Mouse (Mus musculus): ENCODE data around the gene Xpr1. TPM values are rescaled to one million over a fixed set of nuclear protein-coding genes. Genes with fewer than 3 reads are reported as not detected.

The Xpr1 gene
- polyA plus RNA-seq, 1 experiment from 2014 or later = 37.9 TPM

DNA sequence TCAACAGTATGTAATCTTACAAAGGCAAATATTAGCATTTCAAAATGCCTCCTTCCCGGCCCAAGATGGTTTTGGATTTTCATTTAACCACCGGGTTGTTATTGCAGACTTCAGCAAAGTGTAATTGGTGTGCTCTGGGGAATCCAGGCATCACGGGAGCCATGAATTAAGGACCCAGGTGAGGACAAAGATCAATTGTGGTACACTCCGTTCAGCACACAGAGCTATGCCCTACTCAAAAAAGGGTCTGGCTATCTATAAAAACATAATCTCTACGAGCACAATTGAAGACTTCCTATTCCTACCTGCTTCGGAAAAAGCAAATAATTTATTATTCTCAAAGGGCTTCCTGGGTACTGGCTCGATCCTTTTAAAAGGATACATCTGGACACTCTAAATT is 22.3 kb upstream of the Xpr1 start:
- no peaks in the 10 kb centered on the region for H3K27me3 ChIP-seq (replicated peaks; ENCODE audit: control insufficient read depth, insufficient read depth, low read length)
- H3K27ac ChIP-seq (ENCODE audit: low read depth, low read length) = no peak overlapping the region
- H3K4me3 ChIP-seq (ENCODE audit: low read depth, low read length) = no peak overlapping the region
- no peak overlapping the region for H3K9ac ChIP-seq (ENCODE audit: low read length)
- DNase-seq (ENCODE audit: low spot score) (no peak), ATAC-seq (no peak)
- no peaks in the 10 kb centered on the region for H3K36me3 ChIP-seq (ENCODE audit: control insufficient read depth, insufficient read depth, low read length)
- H3K4me1 ChIP-seq (ENCODE audit: control insufficient read depth, insufficient read depth, low read length) = no peaks in the 10 kb centered on the region
- H3K4me2 ChIP-seq (ENCODE audit: low read length) = no peak overlapping the region
- H3K9me3 ChIP-seq (replicated peaks; ENCODE audit: control insufficient read depth, low read length) = no peaks in the 10 kb centered on the region
- WGBS = 63% methylated on average over 7 of the region's 7 CpGs

DNA sequence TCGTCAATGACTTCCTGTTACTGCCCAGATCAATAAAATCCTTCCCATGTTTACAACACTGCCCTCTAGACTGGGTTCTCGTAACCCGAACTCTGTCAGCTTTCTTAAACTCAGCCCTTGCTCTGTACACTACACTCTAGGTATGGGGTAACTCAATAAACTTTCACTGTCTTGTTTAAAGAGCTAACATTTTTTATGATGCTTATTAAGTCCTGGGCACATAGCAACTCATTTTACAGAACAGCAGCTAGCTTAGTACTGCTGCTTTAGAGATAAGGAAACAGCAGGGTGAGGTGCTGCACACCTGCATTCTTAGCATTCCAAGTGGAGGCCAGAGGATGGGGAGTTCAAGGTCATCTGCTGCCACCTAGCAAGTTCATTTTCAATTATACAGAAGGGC is 21.3 kb upstream of the Xpr1 start:
- no peak for ATAC-seq
- Histone ChIP-seq H3K4me3 (ENCODE audit: low read depth, low read length) (no peak overlapping the region), H3K9me3 (replicated peaks; ENCODE audit: control insufficient read depth, low read length) (no peaks in the 10 kb centered on the region), H3K9ac (ENCODE audit: low read length) (no peak overlapping the region), H3K36me3 (ENCODE audit: control insufficient read depth, insufficient read depth, low read length) (no peaks in the 10 kb centered on the region), H3K4me2 (ENCODE audit: low read length) (no peak overlapping the region), H3K27me3 (replicated peaks; ENCODE audit: control insufficient read depth, insufficient read depth, low read length) (no peaks in the 10 kb centered on the region), H3K4me1 (ENCODE audit: control insufficient read depth, insufficient read depth, low read length) (no peaks in the 10 kb centered on the region), H3K27ac (ENCODE audit: low read depth, low read length) (no peak overlapping the region)
- WGBS = 56% methylated on average over 3 of the region's 3 CpGs
- no peak for DNase-seq (ENCODE audit: low spot score)

DNA sequence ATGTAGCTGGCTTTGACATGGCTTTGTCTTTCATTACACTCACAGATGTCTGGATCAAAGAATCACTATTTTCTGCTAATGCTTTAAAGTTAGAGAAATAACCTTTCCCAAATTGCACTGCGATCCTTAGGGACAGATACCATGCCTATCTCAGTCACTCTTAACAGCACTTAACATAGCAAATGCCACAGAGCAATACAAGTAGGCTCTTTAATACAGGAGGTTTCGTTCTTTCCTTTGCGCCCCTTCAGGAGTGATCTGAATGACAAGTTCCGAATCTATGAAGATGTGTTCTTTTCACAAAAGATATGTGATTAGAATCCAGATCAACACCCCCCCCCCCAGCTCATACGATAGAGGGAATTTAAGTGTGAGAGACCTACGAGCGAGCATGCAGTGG is 12.1 kb upstream of the Xpr1 start:
- Histone ChIP-seq H3K9me3 (replicated peaks; ENCODE audit: control insufficient read depth, low read length) (no peaks in the 10 kb centered on the region), H3K36me3 (ENCODE audit: control insufficient read depth, insufficient read depth, low read length) (no peaks in the 10 kb centered on the region), H3K4me2 (ENCODE audit: low read length) (no peak overlapping the region), H3K27ac (ENCODE audit: low read depth, low read length) (no peak overlapping the region), H3K4me1 (ENCODE audit: control insufficient read depth, insufficient read depth, low read length) (peaks cover 12% of the 10 kb centered on the region), H3K9ac (ENCODE audit: low read length) (no peak overlapping the region), H3K4me3 (ENCODE audit: low read depth, low read length) (no peak overlapping the region), H3K27me3 (replicated peaks; ENCODE audit: control insufficient read depth, insufficient read depth, low read length) (no peaks in the 10 kb centered on the region)
- ATAC-seq = no peak
- no peak for DNase-seq (ENCODE audit: low spot score)
- WGBS = 73% methylated on average over 7 of the region's 7 CpGs

DNA sequence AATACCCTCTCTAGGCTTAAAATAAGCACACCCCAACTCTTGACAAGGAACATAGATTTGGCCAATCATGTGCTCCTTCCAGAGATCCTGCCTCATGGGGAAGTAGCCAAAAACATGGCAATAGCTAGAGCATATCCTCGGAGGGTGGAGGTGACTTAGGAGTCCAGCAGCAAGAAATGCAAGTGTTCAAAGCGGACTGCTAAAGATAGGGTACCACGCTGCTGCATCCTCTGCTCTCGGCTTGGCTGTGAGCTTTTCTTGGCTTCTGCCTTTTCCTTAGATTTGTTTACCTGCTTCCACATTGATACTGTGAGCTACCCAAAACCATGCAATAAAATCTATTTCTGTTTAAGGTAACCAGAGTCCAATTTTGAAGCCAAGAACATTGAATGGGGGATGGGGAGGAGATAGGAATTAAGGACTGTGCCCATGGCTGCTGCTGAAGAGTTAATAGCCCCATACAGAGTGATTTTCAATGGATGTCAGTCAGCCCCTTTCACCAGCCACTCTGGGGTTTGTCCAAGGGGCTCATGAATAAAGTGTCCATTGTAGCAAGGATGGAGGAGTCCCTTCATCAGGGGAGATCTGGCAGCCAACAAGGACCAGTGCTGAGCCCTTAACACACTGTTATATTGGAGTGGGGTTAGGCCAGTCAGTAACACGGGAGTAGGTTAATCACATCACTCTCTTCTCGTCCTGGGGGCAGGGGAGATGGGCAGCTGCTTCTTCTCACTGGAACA is 10.1 kb upstream of the Xpr1 start:
- no peak overlapping the region for H3K4me2 ChIP-seq (ENCODE audit: low read length)
- H3K4me3 ChIP-seq (ENCODE audit: low read depth, low read length) = no peak overlapping the region
- peaks cover 12% of the 10 kb centered on the region for H3K4me1 ChIP-seq (ENCODE audit: control insufficient read depth, insufficient read depth, low read length)
- H3K9ac ChIP-seq (ENCODE audit: low read length) = no peak overlapping the region
- WGBS = 25% methylated on average over 6 of the region's 6 CpGs
- H3K9me3 ChIP-seq (replicated peaks; ENCODE audit: control insufficient read depth, low read length) = no peaks in the 10 kb centered on the region
- no peaks in the 10 kb centered on the region for H3K27me3 ChIP-seq (replicated peaks; ENCODE audit: control insufficient read depth, insufficient read depth, low read length)
- no peaks in the 10 kb centered on the region for H3K36me3 ChIP-seq (ENCODE audit: control insufficient read depth, insufficient read depth, low read length)
- DNase-seq (ENCODE audit: low spot score) = peak; percentile 76
- no peak overlapping the region for H3K27ac ChIP-seq (ENCODE audit: low read depth, low read length)
- ATAC-seq = peak; percentile 90

DNA sequence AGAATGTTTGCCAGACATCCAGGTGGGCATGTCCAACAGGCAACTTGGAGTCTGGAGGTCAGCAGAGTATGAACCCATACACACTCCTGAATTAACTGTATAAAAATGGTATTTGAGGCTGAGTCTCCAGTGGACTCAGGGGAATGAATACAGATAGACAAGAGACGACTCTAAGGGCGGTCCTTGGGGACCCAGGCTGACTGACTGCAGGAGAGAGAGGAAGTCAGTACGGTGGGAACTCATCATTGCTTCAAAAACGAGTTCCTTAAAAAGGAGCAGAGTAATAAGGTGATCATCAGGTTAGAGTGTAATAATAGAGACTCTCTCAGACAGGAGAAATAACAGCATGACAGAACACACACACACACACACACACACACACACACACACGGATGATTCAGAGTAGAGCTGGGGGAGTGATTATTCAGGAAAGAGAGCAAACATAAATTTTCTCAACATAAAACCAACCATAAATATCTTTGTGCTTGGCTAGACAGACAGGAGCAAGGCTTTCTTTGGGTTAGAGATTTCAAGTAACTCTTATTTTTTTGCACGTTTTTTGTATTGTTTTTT is 8.6 kb upstream of the Xpr1 start:
- WGBS = 55% methylated on average over 6 of the region's 6 CpGs
- Histone ChIP-seq H3K27ac (ENCODE audit: low read depth, low read length) (no peak overlapping the region), H3K4me2 (ENCODE audit: low read length) (no peak overlapping the region), H3K9ac (ENCODE audit: low read length) (no peak overlapping the region), H3K9me3 (replicated peaks; ENCODE audit: control insufficient read depth, low read length) (no peaks in the 10 kb centered on the region), H3K4me3 (ENCODE audit: low read depth, low read length) (no peak overlapping the region), H3K4me1 (ENCODE audit: control insufficient read depth, insufficient read depth, low read length) (peaks cover 12% of the 10 kb centered on the region), H3K27me3 (replicated peaks; ENCODE audit: control insufficient read depth, insufficient read depth, low read length) (no peaks in the 10 kb centered on the region), H3K36me3 (ENCODE audit: control insufficient read depth, insufficient read depth, low read length) (no peaks in the 10 kb centered on the region)
- ATAC-seq (no peak), DNase-seq (ENCODE audit: low spot score) (no peak)

DNA sequence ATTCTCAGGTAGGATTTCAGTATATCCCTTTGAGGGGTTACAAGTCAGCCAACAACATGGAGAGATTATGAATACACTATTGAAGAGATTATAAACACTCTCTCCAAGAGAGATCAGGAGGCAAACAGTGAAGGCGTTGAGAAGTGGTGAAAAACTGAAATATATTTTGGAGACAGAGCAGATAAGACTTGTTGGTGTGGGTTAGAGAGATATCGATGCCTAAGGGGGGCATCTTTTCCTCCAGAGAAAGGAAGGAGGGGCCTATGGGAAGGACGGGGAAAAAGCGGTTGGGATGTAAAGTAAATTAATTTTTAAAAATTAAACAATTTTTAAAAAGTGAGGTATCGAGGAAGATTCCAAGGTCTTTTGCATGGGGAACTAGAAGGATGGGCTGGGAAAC is 8.1 kb upstream of the Xpr1 start:
- no peak overlapping the region for H3K27ac ChIP-seq (ENCODE audit: low read depth, low read length)
- 93% methylated on average over 5 of the region's 5 CpGs for WGBS
- no peaks in the 10 kb centered on the region for H3K27me3 ChIP-seq (replicated peaks; ENCODE audit: control insufficient read depth, insufficient read depth, low read length)
- H3K4me1 ChIP-seq (ENCODE audit: control insufficient read depth, insufficient read depth, low read length) = peaks cover 12% of the 10 kb centered on the region
- H3K4me2 ChIP-seq (ENCODE audit: low read length) = no peak overlapping the region
- H3K9ac ChIP-seq (ENCODE audit: low read length) = no peak overlapping the region
- no peak overlapping the region for H3K4me3 ChIP-seq (ENCODE audit: low read depth, low read length)
- H3K9me3 ChIP-seq (replicated peaks; ENCODE audit: control insufficient read depth, low read length) = no peaks in the 10 kb centered on the region
- H3K36me3 ChIP-seq (ENCODE audit: control insufficient read depth, insufficient read depth, low read length) = no peaks in the 10 kb centered on the region
- no peak for DNase-seq (ENCODE audit: low spot score)
- no peak for ATAC-seq

DNA sequence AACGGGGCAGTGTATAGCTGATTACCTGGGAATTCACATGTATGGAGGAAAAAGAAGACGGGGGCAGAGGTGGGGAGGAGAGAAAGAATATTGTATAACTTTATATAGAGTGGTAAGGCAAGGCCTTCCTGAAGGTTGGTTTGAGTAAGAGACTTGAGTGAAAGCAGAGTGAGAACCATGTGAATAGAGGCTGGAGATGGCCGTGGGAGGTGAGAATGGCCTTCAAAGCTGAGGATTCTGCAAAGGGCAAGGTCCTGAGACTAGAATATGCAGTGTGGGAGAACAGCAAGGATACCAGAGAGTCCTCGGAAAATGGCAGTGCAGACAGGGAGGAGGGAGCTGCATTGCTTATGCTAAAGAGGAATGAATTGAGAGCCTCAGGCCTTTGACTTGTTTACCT is 6.6 kb upstream of the Xpr1 start:
- Histone ChIP-seq H3K4me1 (ENCODE audit: control insufficient read depth, insufficient read depth, low read length) (peaks cover 12% of the 10 kb centered on the region), H3K9me3 (replicated peaks; ENCODE audit: control insufficient read depth, low read length) (no peaks in the 10 kb centered on the region), H3K27me3 (replicated peaks; ENCODE audit: control insufficient read depth, insufficient read depth, low read length) (no peaks in the 10 kb centered on the region), H3K27ac (ENCODE audit: low read depth, low read length) (no peak overlapping the region), H3K9ac (ENCODE audit: low read length) (no peak overlapping the region), H3K36me3 (ENCODE audit: control insufficient read depth, insufficient read depth, low read length) (no peaks in the 10 kb centered on the region), H3K4me3 (ENCODE audit: low read depth, low read length) (no peak overlapping the region), H3K4me2 (ENCODE audit: low read length) (no peak overlapping the region)
- WGBS = 78% methylated on average over 4 of the region's 4 CpGs
- no peak for DNase-seq (ENCODE audit: low spot score)
- ATAC-seq = no peak

DNA sequence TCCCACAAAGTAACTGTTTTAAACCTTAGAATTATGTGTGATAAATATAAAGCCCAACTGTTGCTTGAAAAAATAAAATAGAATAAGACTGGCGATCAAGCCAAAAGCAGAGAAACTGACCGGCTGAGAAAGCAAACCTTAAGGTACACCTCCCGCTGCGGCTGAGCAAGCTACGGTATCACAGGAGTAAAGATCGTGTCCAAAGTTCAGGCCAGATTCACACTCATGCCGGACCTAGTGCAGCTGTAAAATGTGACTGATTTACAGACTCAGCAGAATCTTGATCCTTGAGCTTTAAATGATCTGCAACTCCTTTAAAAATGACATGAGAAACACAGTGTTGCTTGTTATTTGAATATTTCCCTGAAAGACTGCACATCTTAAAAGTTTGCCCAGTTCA is 4.8 kb upstream of the Xpr1 start:
- Histone ChIP-seq H3K4me3 (ENCODE audit: low read depth, low read length) (no peak overlapping the region), H3K9ac (ENCODE audit: low read length) (no peak overlapping the region), H3K9me3 (replicated peaks; ENCODE audit: control insufficient read depth, low read length) (no peaks in the 10 kb centered on the region), H3K36me3 (ENCODE audit: control insufficient read depth, insufficient read depth, low read length) (no peaks in the 10 kb centered on the region), H3K27me3 (replicated peaks; ENCODE audit: control insufficient read depth, insufficient read depth, low read length) (no peaks in the 10 kb centered on the region), H3K4me1 (ENCODE audit: control insufficient read depth, insufficient read depth, low read length) (no peaks in the 10 kb centered on the region; the same call in 1 of the 2 replicates), H3K27ac (ENCODE audit: low read depth, low read length) (no peak overlapping the region), H3K4me2 (ENCODE audit: low read length) (no peak overlapping the region)
- 90% methylated on average over 7 of the region's 7 CpGs for WGBS
- DNase-seq (ENCODE audit: low spot score) (no peak), ATAC-seq (no peak)

DNA sequence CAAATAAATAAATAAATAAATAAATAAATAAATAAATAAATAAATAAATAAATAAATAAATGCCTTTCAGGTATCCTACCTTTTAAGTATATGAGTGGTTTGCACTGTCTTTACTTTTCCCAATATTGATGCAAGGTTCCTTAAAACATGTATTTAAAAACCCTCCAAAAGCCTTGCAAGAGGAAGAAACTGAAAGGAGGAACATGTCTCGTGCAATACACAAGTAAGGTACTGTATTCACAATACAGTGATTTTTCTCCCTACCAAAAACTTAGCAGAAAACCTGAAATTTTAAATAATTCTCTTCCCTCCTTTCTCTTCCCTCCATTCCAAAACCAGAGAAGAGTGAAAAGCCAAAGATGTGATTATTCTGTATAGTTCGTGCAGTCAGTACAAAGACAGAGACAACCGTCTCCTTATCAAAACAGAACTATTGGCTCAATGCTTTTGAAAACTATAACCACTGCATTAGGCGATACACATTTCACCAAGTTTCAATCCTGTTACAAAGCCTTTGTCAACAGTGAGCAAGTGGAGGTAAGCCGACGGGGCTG is 991 bp downstream of the Xpr1 start:
- DNase-seq (ENCODE audit: low spot score) (peak; percentile 42), ATAC-seq (no peak)
- peak overlapping the region; percentile 58 for H3K4me2 ChIP-seq (ENCODE audit: low read length)
- peak overlapping the region; percentile 93 for H3K27ac ChIP-seq (ENCODE audit: low read depth, low read length)
- no peaks in the 10 kb centered on the region for H3K36me3 ChIP-seq (ENCODE audit: control insufficient read depth, insufficient read depth, low read length)
- H3K9me3 ChIP-seq (replicated peaks; ENCODE audit: control insufficient read depth, low read length) = no peaks in the 10 kb centered on the region
- 4% methylated on average over 6 of the region's 6 CpGs for WGBS
- H3K27me3 ChIP-seq (replicated peaks; ENCODE audit: control insufficient read depth, insufficient read depth, low read length) = no peaks in the 10 kb centered on the region
- peaks cover 7% of the 10 kb centered on the region; the same call in 1 of the 2 replicates for H3K4me1 ChIP-seq (ENCODE audit: control insufficient read depth, insufficient read depth, low read length)
- H3K9ac ChIP-seq (ENCODE audit: low read length) = peak overlapping the region; percentile 94
- H3K4me3 ChIP-seq (ENCODE audit: low read depth, low read length) = peak overlapping the region; percentile 96

Measured in forebrain, embryonic 14.5 days (tissue).